Comparison of ENCODE assay signal across 9 mouse cellular contexts in the genomic region with DNA sequence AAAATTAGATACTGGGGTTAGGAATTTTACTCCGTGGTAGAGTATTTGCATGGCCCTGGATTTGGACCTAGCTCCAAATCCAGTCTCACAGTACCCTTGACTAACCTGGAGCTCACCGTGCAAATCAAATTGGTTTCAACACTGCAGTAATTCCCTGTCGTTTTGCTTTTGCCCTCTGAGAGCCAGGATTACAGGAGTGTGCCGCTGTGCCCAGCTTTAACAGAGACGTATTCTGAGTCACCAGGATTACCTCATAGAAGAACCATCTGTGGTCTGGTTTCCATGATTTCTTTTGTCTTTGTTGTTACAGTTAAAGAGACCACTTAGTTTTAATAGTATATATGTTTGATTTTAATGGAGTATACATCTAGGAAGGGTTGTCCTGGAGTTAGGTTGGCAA.
"Had no signal": no experiment of that assay in that cellular context is flagged by ENCODE, and none has a peak within 500 bp of the region (broad histone marks: within the 10 kb centered on the region; RNA-seq: fewer than 3 reads in every experiment).

No protein-coding gene starts in this region.

- DNase-seq: kidney, adult 9 months; kidney, postnatal 36 days; liver; lung, adult 2 months; lung, postnatal 36 days; midbrain, embryonic 14.5 days; retina, postnatal 1 day; right cerebral cortex, postnatal 4 days; thymus, postnatal 4 days had no signal
